Mouse (Mus musculus) right cerebral cortex, adult 18-20 months (tissue): Measurements from ENCODE around the gene Xpo6.

ENCODE experiments used
- DNase-seq: peaks from one replicate; pipeline ENCODE4 v3.0.0; 2022; ENCODE audit warnings: mixed read lengths

Xpo6 gene

DNA sequence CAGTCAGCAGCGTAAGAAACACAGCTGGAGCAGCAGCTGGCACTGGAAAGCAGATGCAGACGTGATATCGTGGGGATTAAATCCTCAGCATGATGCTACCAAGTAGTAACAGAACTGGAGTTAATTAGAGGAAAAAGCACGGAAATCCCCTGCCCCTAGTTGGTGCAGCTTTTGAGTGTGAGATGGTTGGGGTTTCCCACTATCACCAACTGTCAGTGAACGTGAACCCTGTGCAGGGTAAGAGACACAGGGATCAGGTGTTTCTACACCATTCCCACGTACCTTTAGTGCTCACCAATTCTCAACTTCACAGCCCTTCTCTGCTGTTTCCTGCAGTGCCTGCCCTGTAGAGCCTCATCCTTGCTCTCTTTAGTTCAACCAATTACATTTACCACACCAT is 80.5 kb downstream of the Xpo6 start:
- DNase-seq, result no peak

DNA sequence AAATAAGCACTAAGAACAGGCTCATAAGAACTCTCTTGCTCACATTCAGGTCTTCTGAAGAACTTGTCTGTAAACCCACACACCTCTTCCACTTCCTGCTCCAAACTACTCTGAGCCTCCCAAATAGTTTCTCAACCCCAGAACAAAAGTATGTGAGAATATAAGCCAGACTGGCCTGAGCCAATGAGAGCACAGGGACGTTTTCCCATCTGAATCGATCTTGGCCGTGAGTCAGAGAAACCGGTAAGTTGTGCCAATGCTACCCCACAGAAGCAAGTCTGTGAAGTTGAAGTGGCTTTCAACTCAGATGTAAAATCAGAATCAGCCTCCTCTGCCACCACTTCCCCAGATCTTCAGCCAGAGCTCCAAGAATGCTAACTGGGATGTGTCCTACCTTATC is 87.0 kb downstream of the Xpo6 start:
- no peak for DNase-seq

DNA sequence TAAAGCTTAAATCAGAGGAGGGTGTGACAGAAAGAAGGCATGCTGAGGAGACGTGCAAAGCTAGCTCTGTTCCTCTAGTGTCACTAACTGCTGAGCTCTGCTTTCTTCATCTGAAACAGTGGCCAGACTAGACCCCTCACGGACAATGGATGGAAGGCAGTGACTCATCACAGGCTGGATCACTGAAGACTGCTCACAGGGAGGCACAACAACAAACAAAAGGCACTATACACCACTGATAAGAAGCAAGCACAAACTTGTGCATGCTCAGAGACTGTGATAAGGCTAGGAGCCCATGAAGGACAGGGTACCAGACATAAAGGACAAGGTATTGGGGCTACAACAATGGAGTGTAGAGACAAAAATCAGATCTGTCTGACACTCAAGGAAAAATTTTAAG is 89.1 kb downstream of the Xpo6 start:
- DNase-seq, result no peak

DNA sequence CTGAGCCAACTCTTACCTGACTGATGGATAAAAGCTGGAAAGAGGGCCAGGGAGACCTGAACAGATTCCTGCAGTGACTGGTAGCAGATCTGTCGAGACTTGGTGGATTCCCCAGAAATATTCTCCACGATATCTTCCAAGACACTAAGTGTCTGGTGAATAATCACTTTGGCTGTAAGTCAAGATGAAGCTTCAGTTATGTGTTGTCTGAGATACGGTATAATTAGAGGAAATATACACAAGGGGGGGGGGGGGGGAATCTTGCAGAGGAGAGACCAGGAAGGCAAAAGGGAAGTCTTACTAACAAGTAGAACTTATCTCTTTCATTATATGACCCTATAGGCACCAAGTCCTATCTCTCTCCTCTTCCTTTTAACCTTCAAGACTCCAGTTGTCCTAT is 90.4 kb downstream of the Xpo6 start:
- no peak for DNase-seq

DNA sequence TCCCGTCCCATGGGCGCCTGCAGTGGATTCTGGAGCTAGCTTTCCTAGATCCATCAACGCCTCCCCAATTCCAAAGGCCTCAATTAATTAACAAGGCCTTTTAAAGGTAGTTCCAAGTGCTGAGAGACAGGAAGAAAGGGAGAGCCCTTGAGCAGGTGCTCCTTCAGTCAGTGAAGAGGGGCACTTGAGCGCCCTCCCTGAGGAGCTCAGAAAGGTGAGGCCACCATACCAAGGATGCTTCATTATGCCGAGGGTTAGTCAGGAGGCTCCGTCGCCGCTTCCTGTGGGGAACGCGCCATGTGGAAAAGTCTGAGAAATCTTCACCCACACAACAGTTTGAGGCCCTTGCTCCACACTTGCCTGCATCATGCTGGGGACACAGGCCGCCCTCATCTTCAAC is 99.9 kb downstream of the Xpo6 start:
- no peak for DNase-seq

DNA sequence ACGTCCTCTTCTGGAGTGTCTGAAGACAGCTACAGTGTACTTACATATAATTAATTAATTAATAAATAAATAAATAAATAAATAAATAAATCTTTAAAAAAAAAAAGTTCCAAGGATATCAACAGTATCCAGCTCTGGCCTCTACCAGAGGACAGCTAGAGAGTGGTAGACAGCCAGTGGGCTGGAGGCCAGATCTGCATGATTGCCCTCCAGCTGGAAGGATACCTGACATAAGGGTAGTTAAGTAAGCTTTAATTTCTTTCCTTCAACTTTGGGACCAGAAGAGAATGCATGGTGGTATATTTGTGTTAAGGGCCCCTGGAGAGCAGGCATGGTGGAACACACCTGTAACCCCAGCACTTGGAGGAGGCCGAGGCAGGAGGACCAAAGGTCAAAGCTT is 100.5 kb downstream of the Xpo6 start:
- no peak for DNase-seq

DNA sequence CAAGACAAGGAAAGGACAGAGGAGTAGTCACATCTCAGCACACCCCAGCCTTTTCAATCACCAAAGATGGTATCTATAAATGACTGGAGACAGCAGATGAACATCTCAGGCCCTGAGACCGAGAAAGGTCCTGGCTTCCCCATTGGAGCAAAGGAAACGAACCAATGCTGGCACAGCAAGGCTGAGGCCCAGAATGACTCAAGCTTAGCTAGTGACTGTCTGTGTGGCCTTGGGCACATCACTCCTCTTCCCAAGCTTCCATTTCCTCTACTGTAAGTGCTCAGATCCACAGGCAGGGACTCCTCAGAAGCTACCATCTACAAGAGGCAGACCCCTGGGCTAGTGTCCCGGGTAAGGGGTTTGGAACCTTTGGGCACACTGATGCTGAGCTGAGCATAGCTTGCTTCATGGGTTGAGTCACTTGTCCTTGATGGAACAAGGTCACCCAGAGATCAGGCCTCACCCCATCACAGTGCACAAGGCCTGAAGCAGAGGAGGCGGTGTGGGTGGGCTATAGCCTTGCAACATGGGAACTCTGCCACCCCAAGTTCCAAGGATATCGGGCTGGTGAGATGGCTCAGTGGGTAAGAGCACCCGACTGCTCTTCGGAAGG is 101.0 kb downstream of the Xpo6 start:
- no peak for DNase-seq

DNA sequence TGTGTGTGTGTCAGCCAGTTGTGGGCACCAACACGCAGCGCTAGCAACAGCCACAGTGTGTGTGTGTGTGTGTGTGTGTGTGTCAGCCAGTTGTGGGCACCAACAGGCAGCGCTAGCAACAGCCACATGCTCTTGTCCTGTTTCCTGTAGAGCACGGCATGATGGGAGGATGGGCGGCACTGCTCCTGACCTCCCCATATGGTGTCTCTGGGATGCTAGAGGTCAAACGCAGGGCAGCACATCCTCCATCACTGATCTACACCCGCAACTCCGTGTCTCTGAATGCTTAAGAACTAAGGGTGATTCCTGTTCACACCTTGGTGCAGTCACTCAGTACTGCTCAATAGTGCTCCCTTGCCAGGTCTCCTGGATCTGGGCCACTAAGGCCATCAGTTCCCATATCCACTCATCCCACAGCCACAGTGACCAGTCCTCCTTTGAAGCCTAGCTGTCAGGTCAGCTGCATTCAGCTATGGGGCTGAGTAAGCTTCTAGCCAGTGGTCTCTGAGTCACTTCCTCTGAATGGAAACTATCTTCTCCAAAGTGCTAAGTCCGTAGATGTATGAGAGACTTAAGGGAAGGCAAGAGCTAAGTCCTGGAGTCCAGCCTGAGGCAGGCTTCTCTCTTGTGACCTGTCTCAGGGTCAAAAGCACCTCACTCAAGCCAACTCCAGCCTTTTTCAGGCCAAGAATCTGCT is 102.9 kb downstream of the Xpo6 start:
- DNase-seq, result no peak

DNA sequence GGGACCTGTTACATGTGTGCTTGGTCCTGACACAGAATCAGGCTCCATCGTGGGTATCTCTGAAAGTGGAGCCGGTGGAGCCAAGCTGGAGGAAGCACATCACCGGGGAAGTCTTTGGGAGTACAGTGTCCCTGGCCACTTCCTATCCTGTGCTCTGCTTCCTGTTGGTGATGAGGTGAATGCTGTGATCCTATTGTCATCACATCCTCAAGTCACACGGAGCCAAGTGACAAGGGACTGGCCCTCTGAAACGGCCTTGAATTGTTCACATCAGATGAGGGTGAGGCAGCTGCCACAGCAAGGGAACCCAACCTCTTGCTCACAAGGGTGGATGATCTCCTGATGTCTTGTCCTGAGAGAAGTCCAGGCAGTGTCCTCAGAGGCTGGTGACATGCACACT is 103.7 kb downstream of the Xpo6 start:
- DNase-seq, result no peak

DNA sequence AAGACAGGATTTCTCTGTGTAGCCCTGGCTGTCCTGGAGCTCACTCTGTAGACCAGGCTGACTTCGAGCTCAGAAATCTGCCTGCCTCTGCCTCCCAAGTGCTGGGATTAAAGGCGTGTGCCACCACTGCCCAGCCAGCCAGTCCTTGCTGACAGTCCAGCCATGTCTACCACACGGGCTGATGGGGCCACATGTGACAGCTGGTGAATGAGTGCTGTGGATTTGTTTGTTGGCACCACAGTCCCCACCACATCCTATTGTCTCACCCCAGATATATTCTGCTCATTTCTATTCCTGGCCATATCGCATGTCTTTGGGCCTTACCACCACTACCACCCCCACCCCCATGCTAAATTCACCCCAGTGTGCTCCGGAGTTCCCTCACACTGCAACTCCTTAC is 105.6 kb downstream of the Xpo6 start:
- no peak for DNase-seq

DNA sequence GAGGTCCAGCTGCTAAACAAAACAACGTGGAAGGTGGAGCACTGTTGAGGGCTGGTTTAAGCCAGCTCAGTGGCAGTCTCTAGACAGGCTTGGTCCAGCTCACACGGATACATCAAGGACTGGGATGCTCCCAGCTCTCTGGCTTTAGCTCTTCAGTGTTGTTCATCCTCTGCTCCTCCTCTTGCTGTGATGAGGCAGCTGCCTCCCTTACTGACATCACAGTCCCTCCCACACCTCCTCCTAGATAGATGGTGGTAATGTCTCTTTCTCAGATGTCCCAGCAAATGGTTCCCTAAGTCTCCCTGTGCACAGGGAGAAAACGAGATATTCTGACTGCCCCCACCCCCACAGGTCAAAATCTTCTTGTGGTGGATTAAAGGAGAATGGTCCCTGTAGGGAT is 107.1 kb downstream of the Xpo6 start:
- DNase-seq, result no peak

DNA sequence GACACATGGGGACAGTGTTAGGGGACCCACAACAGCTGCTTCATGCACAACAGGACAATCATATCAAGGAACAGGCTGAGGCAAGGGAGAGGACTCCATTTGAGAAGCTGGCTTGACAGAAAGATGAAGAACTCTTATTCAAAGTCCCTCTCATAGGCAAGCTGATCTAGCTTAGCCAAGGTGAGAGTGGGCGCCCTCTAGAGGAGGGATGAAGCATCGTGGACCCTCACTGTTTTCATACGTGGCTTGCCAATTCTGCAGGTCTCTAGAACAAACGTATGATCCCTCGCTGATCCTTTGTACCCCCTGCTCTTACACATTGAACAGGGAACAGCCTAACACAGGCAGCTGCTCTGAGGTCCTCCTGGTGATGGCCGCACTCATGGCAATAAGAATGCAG is 110.5 kb downstream of the Xpo6 start:
- peak; percentile 55 for DNase-seq

DNA sequence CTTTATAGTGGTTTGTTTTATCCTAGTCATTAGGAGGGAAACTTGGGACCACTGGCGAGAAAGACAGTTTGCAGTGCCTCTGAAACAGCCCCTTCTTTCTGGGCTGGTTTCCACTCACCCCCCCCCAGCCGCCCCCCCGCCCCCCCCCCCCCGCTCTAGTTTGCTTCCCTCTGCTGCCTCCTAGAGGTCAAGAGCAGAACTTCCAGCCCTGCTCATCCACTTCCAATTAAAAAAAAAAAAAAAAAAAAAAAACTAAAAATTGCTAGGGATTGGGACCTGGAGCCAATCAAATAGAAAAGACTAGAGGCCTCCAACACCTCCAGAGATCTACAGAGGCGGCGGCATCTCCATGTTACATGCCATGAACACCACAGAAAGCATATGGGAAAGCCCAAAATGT is 112.1 kb downstream of the Xpo6 start:
- DNase-seq, result no peak

DNA sequence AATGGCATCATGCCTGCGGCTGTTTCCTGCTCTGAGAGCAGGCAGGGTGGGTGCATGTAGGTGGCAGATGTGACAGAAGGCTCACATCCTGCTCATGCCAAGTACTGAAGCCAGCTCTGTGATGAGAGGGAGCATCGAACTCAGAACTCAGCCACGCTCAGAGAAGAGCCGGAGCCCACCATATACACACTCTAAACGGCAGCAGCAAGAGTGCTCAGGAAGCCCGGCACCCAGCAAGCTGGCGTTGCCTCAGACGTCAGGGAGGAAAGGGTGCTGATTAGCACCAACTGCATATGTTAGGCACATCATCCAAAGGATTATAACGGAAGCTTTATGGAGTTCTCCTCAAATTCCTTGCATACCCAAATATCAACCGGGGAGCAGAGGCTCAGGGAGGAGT is 112.7 kb downstream of the Xpo6 start:
- DNase-seq, result no peak

DNA sequence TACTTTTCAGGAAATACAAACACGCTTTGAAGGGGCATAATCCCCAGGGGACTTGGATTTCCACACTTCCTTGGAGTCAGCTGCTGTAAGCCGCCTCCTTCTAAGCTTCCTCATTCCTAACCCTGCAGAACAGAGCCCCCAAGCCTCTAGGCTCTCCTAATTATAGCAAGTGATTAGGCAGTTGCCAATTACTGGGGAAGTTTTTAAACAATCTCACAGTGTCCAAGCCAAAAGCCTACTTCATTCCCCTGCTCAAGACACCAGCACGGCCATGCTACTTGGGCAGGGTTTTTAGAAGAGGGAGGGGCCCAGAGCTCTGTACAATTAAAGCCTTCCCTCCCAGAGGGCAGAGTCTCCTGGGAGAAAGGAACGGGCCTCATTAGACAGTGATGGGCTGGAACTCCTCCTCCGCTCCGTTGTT is 114.0 kb downstream of the Xpo6 start:
- DNase-seq, result no peak

DNA sequence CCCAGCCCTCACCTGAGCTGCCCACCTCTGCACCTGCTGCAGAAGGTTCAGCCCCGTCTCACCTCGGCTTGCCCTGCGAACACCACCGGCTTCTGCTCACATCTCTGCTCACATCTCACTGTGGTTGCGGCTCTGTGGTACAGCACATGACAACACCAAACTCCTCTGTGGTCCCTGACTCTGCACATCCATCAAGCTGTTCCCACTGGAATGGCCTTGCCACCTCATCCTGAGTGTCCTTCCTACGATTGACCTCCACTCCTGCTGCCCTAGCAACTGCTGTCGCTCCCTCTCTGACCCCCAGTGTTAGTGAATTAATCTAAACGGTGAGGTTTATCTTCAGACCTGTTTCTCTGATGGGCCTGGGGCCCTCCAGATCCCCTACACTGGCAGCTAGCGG is 115.1 kb downstream of the Xpo6 start:
- DNase-seq, result no peak

DNA sequence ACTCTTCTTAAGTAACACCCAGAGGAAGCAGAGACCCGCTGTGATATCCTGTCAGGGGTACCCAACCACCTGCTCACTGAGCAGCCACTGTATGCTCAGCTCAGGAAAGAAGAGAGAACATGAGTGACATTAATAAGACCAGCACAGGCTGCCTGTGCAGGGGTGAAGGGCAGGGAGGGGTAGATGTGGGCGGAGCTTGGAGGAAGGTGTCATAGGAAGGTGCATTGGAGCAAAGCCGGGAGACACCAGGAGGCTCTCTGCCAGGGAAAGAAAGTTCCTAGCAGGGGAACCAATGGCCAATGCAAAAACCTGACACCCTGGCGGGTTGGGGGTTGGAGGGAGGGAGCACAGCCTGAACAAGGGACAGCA is 116.3 kb downstream of the Xpo6 start:
- no peak for DNase-seq

DNA sequence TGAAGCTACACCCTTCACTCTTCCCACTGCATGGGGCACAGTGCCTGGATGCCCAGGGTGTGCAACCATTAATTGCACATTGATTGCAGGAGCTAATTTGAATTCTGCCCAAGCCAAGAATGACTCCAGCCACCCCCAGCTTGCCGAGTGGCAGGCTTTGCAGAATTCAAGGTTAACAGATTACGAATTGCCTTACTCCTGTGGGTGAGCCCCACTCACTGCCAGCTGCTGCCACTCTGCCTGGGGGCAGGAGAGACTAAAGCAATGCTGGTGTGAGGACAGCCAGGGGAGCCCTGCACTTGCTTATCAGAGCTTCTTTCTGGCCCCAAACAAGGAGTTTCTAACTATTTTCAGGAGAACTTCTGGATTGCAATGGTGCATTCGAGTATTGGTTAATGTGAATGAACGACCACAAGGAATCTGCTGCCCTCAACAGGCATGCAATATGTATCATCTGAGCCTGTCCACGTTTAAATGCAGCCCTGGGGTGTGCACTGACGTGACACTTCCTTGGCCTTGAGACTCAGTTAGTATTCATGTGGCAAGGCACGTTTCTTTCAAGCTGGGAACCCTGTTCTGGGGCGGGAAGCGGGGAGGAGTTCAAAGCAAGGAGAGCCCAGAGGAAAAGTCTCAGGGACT is 116.8 kb downstream of the Xpo6 start:
- peak; percentile 32 for DNase-seq

DNA sequence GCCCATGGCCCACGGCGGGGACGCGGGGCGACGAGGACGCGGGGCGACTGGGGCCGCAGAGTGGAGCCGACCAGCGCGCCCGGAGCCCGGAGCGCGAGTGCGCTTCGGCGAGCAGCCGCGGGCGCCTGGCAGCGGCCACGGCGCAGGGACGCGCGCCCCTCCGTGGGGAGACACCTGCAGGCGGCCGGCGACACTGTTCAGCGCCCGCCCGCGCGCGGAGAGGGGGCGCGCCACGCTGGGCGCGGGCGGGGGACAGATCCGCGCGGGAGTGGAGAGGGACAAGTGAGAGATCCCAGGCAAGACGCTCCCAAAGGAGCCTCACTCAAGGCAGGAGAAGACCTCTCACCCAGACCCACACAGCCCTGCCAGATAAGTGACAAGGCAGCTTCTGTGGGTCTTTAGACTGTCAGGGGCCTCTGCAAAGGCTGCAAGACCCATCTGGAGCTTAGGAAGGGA is 118.0 kb downstream of the Xpo6 start, which contains the start of gene Gsg1l:
Gsg1l (minus strand) TSS at position 126 of the 456 bp plus-strand sequence.
- peak; percentile 62 for DNase-seq

DNA sequence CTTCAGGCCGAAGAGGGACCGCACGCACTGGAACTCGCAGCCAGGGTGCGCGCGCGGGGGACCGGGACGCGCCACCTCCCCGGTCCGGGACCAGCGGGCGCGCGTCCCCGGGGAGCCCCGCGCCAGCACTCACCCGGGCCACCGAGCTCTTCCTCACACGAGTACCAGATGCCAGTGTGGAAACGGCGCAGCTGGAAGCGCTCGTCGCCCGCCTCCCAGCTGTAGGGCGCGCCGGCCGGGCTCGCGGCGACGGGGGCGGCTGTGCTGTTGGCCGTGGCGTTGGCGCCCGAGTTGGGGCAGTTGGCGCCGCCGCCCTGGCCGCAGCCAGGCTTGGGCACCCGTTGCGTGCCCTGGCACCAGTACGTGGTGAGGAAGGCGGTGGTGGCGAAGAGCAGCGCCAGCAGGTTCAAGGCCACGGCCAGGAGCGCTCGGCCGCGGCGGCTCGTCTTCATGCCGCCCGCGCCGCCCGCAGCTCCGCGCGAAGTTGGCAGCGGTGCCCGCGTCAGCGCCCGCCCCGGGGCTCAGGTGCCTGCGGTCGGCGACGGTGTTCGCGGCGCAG is 118.5 kb downstream of the Xpo6 start:
- no peak for DNase-seq

DNA sequence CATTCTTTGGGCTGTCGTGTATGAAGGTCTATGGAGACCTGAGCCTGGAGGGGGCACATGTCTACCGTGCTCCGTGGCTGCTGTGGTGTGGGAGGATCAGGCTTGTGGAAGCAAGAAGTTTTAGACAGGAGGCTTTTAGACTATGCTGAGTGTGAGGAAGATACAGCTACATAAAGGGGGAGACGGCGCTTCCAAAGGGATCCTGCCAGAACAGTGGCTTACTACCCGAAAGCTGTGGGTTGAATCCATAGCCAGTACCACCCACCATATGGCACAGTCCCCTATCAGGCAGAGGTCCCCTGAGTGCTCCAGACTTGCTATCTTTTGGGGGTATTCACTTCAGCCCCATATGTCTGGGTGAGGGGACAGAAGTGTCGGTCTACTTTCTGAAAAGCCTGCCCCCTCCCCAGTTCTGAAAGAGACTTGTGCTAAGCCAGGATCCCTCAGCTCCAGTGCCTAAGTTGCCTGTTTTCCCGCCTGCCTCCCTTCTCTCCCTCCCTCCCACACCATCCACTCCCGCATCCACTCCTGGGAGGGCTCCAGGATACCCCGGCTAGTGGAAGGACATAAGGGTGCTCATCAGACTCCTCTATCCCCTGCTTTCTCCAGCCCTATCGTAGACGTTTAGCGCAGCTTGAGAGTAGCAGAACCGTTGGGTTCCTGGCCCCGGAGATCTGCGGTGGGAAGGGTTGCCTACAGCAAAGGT is 119.2 kb downstream of the Xpo6 start:
- DNase-seq, result peak; percentile 56

DNA sequence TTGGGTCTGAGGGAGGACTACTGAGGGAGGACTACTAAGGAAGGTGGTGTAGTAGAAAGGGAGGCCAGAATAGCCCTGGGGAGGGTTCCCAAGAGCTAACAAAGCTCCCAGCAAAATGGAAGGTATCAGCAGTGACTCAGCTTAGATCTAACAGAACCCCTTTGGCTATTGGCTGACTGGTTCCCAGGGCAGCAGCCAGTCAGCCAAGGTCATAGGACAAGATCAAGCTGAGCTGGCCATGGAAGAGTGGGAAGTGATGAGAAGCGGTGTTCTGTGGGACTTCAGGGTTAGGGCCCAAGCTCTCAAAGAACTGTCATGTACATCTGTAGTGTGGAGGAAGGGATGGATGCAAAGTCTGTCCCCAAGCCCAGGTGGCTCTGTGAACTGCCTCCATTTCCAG is 123.4 kb downstream of the Xpo6 start:
- DNase-seq, result no peak

DNA sequence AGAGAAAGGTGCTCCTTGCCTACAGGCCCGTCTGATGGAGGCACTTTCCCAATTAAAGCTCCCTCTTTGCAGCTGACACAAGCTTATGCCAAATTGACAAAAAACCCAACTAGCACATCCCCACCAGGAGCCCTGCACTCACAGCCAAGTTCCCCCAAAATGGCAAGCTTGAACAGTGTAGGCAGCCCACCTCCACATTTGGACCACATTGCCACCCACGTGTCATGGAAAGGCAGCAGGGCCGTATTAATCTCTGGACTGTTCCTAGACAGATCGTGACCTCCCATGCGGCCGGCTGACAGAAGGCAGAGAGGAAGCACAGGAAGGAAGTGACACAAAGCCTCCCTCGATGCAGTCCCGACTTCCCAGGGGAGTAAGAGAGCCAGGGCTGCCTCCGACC is 125.2 kb downstream of the Xpo6 start:
- DNase-seq, result no peak

DNA sequence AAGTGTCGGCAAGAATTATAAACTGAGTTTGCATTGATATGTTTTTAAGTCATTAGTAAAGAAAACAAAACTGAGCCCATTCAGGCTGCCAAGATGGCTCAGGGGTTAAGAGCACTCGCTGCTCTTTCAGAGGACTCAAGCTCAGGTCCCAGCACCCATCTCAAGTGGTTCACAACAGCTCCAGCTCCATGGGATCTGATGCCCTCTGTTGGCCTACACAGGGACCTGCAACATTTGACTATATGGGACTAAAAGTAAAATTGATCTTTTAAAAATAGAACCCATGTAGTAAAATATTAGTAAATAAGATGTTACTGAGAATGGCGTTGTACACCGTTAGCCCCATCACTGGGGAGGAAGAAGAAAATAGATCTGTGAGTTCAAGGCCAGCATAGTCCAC is 130.0 kb downstream of the Xpo6 start:
- DNase-seq, result no peak
